Mouse (Mus musculus) heart, adult 10 weeks (tissue): ENCODE results near the gene Flrt2. TPM values are rescaled to one million over a fixed set of nuclear protein-coding genes. Genes with fewer than 3 reads are reported as not detected.

Experiments
- polyA plus RNA-seq: library from polyadenylated mRNA; stranded (reverse); fragments of 350-450 nt; fragmentation: Illumina TruSeq; extraction: RNeasy Lipid Tissue Mini Kit (QIAGEN cat#74804); gene quantifications from one replicate; pipeline ENCODE4 v1.2.3, GENCODE M21; 2014; ENCODE audit warnings: low read depth, low replicate concordance

Flrt2 gene
- polyA plus RNA-seq, result 3.6 TPM

DNA sequence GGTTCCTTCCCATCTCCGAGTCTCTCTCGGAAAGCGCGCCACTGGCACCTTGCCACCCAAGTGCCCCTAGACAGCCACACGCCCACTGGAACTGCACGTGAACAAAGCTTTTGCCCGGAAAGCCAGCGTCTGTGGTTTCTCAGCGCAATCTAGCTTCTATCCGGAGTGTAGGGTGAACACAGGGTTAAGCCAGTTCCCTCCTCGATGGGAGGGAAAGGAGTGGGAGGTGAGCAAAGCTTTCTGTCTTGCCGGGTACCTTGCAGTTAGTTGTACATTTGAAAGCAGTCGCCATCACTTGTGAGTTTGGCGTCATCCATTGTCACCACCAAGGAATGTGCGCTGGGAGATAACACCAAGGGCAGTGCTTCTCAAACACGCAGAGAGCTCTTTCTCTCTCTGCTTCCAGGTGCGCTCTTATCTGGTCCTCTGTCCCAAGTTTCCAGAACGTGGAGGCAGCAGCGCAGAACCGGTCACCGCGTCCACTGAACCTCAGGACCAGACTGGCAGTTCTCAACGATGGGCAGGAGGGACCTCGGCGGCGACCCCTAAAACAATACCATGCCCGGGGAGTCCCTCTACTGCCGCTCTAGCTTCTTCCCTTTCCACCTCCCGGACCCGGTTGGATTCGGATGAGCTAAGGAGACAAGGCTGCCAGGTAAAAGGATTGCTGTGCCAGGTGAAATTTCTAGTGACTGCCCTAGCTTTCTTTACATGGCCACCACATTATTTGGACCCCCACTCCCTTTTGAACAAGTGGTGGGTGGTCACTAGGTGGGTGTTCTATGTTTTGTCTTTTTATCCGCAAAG lies at the start of gene Flrt2:
TSS of gene Flrt2 (plus strand) at position 266 of the 807 bp plus-strand sequence.

